In genomic region chr12:3209163-3209562, GRCm38 (mm10) we compare ENCODE assay signal across 14 mouse cellular contexts.
A peak's percentile ranks its signal among the peaks of the same experiment; 100 is the strongest.
DNase-seq lines count a peak whose midpoint lies in the region; ATAC-seq and TF ChIP-seq lines count a peak whose summit lies in the region.
"Had no signal": no experiment of that assay in that cellular context is flagged by ENCODE, and none has a peak within 500 bp of the region (broad histone marks: within the 10 kb centered on the region; RNA-seq: fewer than 3 reads in every experiment).

No protein-coding gene starts in this region.

- WGBS in heart, adult 2 months = 37% methylated on average over 1 of the region's 1 CpGs
- WGBS in heart, embryonic 10.5 days = 54% methylated on average over 1 of the region's 1 CpGs
- 58% methylated on average over 1 of the region's 1 CpGs for WGBS in midbrain, embryonic 14.5 days
- 68% methylated on average over 1 of the region's 1 CpGs for WGBS in midbrain, embryonic 11.5 days

- H3K79me2 ChIP-seq in heart, adult 2 months (replicated peaks; ENCODE audit: control insufficient read depth, insufficient read depth, low read length) = no peaks in the 10 kb centered on the region

- no peaks in the 10 kb centered on the region for H3K9me3 ChIP-seq in heart, embryonic 10.5 days
- H3K9me3 ChIP-seq in midbrain, embryonic 14.5 days (ENCODE audit: control insufficient read depth, low read length) = no peaks in the 10 kb centered on the region
- no peaks in the 10 kb centered on the region for H3K9me3 ChIP-seq in midbrain, embryonic 11.5 days (ENCODE audit: control insufficient read depth, low read length)
- H3K9me3 ChIP-seq: megakaryocyte, embryonic 14.5 days; neural tube, embryonic 13.5 days had no signal

- no peak overlapping the region for H3K27ac ChIP-seq in heart, adult 2 months
- no peak overlapping the region for H3K27ac ChIP-seq in heart, embryonic 10.5 days
- no peak overlapping the region for H3K27ac ChIP-seq in midbrain, embryonic 14.5 days (replicated peaks; ENCODE audit: low read depth, low read length)
- H3K27ac ChIP-seq in midbrain, embryonic 11.5 days (ENCODE audit: low read depth, low read length) = no peak overlapping the region
- H3K27ac ChIP-seq: hindbrain, embryonic 14.5 days; liver, embryonic 14.5 days; neural tube, embryonic 13.5 days had no signal

- no peaks in the 10 kb centered on the region for H3K27me3 ChIP-seq in heart, adult 2 months (ENCODE audit: control insufficient read depth, insufficient read depth, low read length)
- H3K27me3 ChIP-seq in heart, embryonic 10.5 days (ENCODE audit: insufficient read depth, poor library complexity, severe bottlenecking) = no peaks in the 10 kb centered on the region
- no peaks in the 10 kb centered on the region for H3K27me3 ChIP-seq in midbrain, embryonic 14.5 days (ENCODE audit: control insufficient read depth, insufficient read depth, low read length)
- no peaks in the 10 kb centered on the region for H3K27me3 ChIP-seq in midbrain, embryonic 11.5 days (ENCODE audit: control insufficient read depth, insufficient read depth, low read length)
- H3K27me3 ChIP-seq: megakaryocyte, embryonic 14.5 days; neural tube, embryonic 13.5 days had no signal

- H3K36me3 ChIP-seq in heart, adult 2 months (ENCODE audit: control insufficient read depth, insufficient read depth, low read length) = no peaks in the 10 kb centered on the region
- no peaks in the 10 kb centered on the region for H3K36me3 ChIP-seq in heart, embryonic 10.5 days
- no peaks in the 10 kb centered on the region for H3K36me3 ChIP-seq in midbrain, embryonic 14.5 days (ENCODE audit: control insufficient read depth, insufficient read depth, low read length)
- H3K36me3 ChIP-seq in midbrain, embryonic 11.5 days (ENCODE audit: control insufficient read depth, insufficient read depth, low read length) = no peaks in the 10 kb centered on the region
- H3K36me3 ChIP-seq: neural tube, embryonic 13.5 days had no signal

- TF ChIP-seq POLR2A in heart, adult 2 months (IDR thresholded peaks at IDR 0.05; ENCODE audit: insufficient read depth, low read depth, low read length) = no peak

- ATAC-seq in midbrain, embryonic 14.5 days (ENCODE audit: low FRiP score, low TSS enrichment) = no peak
- no peak for ATAC-seq in midbrain, embryonic 11.5 days (ENCODE audit: low FRiP score)

- TF ChIP-seq CTCF in heart, adult 2 months (IDR thresholded peaks at IDR 0.05) = peak; percentile 27

- intact Hi-C loops in heart, adult 2 months (cut with DNase I) = no loop called here

- no peak overlapping the region for H3K4me2 ChIP-seq in midbrain, embryonic 14.5 days (ENCODE audit: low read length)
- no peak overlapping the region for H3K4me2 ChIP-seq in midbrain, embryonic 11.5 days
- H3K4me2 ChIP-seq: hindbrain, embryonic 14.5 days; neural tube, embryonic 13.5 days had no signal

- DNase-seq in heart, adult 2 months = no peak
- no peak for DNase-seq in heart, embryonic 10.5 days (ENCODE audit: low spot score)
- DNase-seq in midbrain, embryonic 14.5 days = peak; percentile 0
- no peak for DNase-seq in midbrain, embryonic 11.5 days (ENCODE audit: low spot score, missing footprints)
- peak; percentile 70 for DNase-seq in NIH3T3 (ENCODE audit: low read depth)
- DNase-seq in retina, postnatal 1 day = peak; percentile 8
- DNase-seq in cerebellum, adult 11-12 months = no peak
- no peak for DNase-seq in ovary, postnatal 14 days (ENCODE audit: low spot score)
- DNase-seq: cerebellum, adult 9-10 months; thymus, adult 18-20 months had no signal

- no peak overlapping the region for H3K4me3 ChIP-seq in heart, adult 2 months
- no peak overlapping the region for H3K4me3 ChIP-seq in heart, embryonic 10.5 days
- H3K4me3 ChIP-seq in midbrain, embryonic 14.5 days (replicated peaks; ENCODE audit: low read depth, low read length) = no peak overlapping the region
- no peak overlapping the region for H3K4me3 ChIP-seq in midbrain, embryonic 11.5 days (ENCODE audit: low read depth, low read length)
- H3K4me3 ChIP-seq: megakaryocyte, embryonic 14.5 days; neural tube, embryonic 13.5 days had no signal

- H3K9ac ChIP-seq in heart, adult 2 months (ENCODE audit: low read depth, low read length) = no peak overlapping the region
- no peak overlapping the region for H3K9ac ChIP-seq in midbrain, embryonic 14.5 days (replicated peaks; ENCODE audit: low read length)
- no peak overlapping the region for H3K9ac ChIP-seq in midbrain, embryonic 11.5 days (ENCODE audit: low read length)
- H3K9ac ChIP-seq: hindbrain, embryonic 14.5 days; liver, embryonic 14.5 days; neural tube, embryonic 13.5 days had no signal

- H3K4me1 ChIP-seq in heart, adult 2 months (ENCODE audit: control insufficient read depth, insufficient read depth, low read length) = no peaks in the 10 kb centered on the region
- H3K4me1 ChIP-seq in heart, embryonic 10.5 days = no peaks in the 10 kb centered on the region
- H3K4me1 ChIP-seq in midbrain, embryonic 14.5 days (ENCODE audit: control insufficient read depth, insufficient read depth, low read length) = no peaks in the 10 kb centered on the region
- no peaks in the 10 kb centered on the region for H3K4me1 ChIP-seq in midbrain, embryonic 11.5 days (ENCODE audit: control insufficient read depth, insufficient read depth, low read length)
- H3K4me1 ChIP-seq: neural tube, embryonic 13.5 days had no signal

- TF ChIP-seq EP300 in heart, adult 2 months (IDR thresholded peaks at IDR 0.05; ENCODE audit: insufficient read depth, low read depth, low read length) = no peak

Comparison
In these comparisons a context has a peak if more than half of its experiments do, and no peak if none do; other contexts are left out.
1. DNase-seq: peak in midbrain, embryonic 14.5 days (single experiment), NIH3T3 (single experiment) and retina, postnatal 1 day (single experiment); none in heart, adult 2 months (0 of 2), heart, embryonic 10.5 days (single experiment), midbrain, embryonic 11.5 days (single experiment), cerebellum, adult 11-12 months (single experiment) and ovary, postnatal 14 days (single experiment).